Mouse (Mus musculus) bone marrow macrophage, adult 2 months (primary cell): ENCODE measurements around the gene Hspg2. TPM values are rescaled to one million over a fixed set of nuclear protein-coding genes. Genes with fewer than 3 reads are reported as not detected.

ENCODE experiments used
- H3K27ac ChIP-seq: 2 replicates; pipeline ENCODE4 v1.5.1; 2012; ENCODE audit warnings: low read depth, low read length; ENCODE audit not compliant: insufficient read depth
- H3K4me1 ChIP-seq: 2 replicates; pipeline ENCODE4 v1.6.1; 2012; ENCODE audit warnings: low read length; ENCODE audit not compliant: control insufficient read depth, insufficient read depth
- H3K4me3 ChIP-seq: 2 replicates; pipeline ENCODE4 v1.5.1; 2012; ENCODE audit warnings: mild to moderate bottlenecking, low read length, moderate library complexity; ENCODE audit not compliant: insufficient read depth
- CTCF ChIP-seq: IDR thresholded peaks from 2 replicates; pipeline ENCODE4 v1.5.1; 2012; ENCODE audit warnings: low read depth, mild to moderate bottlenecking, low read length, moderate library complexity
- POLR2A ChIP-seq: IDR thresholded peaks from 2 replicates; pipeline ENCODE4 v1.6.1; 2012; ENCODE audit warnings: mild to moderate bottlenecking, low read depth, low read length, borderline replicate concordance
- polyA plus RNA-seq: library from polyadenylated mRNA; stranded (reverse); fragments of >200 nt; gene quantifications from 2 replicates; pipeline ENCODE4 v1.2.4, GENCODE M21; 2012; ENCODE audit not compliant: missing spikeins, insufficient read depth, insufficient read length

The Hspg2 gene
- polyA plus RNA-seq, 1 experiment = 1.9 TPM

DNA sequence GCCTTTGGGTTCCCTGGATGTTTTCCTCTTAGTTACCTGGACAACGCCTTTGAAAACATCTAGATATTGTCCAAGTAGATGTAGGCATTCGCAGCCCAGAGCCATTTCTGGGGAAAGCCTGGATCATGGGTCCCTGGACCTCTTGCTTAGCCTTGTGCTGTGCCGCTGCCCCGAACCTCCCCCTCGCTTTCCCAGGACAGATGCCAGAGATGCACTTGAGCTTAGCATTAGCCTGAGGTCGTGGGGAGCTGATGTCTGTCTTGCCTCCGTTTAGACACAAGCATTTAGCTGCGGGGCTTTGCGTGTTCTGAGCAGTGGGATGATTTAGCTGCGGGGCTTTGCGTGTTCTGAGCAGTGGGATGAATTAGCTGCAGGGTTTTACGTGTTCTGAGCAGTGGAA is 31.6 kb downstream of the Hspg2 start:
- Histone ChIP-seq H3K27ac (no peak overlapping the region), H3K4me3 (no peak overlapping the region), H3K4me1 (no peaks in the 10 kb centered on the region)
- TF ChIP-seq CTCF (no peak), POLR2A (no peak)

DNA sequence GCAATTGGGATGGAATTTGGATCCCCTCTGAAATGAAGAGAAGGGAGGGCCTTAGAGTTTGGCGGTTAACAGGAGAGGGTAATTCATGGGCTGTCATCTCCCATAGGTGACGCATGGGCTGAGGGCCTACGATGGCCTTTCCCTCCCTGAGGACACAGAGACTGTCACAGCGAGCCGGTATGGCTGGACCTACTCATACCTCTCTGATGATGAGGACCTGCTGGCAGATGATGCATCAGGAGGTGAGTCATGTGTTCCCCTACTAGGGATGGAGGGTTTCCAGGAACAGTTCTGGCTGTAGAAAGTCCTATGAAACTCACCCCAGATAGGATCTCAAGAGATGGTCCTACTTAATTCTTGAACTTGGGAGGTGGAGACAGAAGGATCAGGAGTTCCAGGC is 32.4 kb downstream of the Hspg2 start:
- Histone ChIP-seq H3K4me1 (no peaks in the 10 kb centered on the region), H3K27ac (no peak overlapping the region)

DNA sequence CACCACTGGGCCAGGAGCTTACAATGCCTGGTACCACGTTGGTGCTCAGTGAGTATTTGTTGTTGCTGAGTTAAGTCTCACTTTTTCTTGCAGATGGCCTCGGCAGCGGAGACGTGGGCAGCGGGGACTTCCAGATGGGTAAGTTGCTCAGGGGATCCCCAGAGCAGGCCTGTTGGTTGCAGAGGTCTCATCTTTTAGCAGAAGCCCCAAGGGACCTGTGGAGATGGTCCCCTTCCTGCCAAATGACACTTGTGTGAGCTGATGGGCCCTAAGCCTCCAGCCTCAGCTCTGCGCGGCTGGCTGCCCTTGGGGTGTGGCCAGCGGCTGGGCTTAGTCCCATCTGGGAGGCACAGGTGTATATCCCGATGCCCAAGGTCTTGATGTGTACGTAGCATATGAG is 33.6 kb downstream of the Hspg2 start:
- H3K4me3 ChIP-seq = no peak overlapping the region
- TF ChIP-seq CTCF (no peak), POLR2A (no peak)
- no peak overlapping the region for H3K27ac ChIP-seq
- H3K4me1 ChIP-seq = no peaks in the 10 kb centered on the region

More for the DNA sequence above, 32.4 kb downstream of the Hspg2 start:
- TF ChIP-seq CTCF = no peak
- no peak for TF ChIP-seq POLR2A
- no peak overlapping the region for H3K4me3 ChIP-seq

DNA sequence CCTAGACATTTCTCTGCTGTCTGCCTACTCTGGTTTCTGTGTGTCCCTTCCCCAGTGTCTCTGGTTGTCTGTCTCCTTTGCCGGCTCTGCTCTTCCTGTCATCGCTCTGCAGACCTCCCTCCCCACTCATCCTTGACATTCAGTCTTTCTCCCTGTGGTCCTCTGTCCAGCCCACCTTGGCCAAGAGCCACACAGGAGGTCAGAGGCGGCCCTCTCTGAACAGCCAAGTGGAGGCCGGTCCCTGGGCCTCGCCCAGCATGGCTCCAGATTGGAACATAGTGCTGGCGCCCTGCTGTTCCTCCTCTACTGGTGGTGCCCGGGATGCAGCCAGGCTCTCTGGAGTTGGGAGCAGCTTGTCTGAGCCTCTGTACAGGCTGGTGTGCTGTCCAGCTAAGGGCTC is 34.2 kb downstream of the Hspg2 start:
- H3K4me1 ChIP-seq = no peaks in the 10 kb centered on the region
- TF ChIP-seq CTCF (no peak), POLR2A (no peak)
- H3K4me3 ChIP-seq = no peak overlapping the region
- H3K27ac ChIP-seq = no peak overlapping the region

DNA sequence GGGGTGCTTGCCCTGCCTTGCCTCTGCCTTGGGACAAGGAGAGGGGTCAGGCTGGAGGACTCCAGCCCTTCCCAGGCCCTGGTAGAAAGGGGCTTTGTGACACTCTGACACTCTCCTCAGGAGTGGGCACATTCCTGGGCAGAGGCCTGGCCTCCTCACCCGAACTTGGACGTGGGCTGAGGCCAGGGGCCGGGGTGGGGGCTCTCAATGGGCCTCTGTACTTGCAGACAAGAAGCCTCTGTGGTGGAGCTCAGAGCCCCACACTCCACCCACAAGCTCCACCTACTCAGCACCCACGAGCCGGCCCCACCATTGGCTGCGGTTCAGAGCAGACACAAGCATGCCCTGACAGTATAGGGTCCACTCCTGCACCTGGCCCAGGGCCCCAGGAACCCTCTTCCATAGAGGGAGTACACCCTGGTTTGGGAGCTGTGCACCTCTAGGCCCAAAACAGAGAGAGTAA is 35.0 kb downstream of the Hspg2 start:
- TF ChIP-seq CTCF = no peak
- H3K4me1 ChIP-seq = no peaks in the 10 kb centered on the region
- H3K4me3 ChIP-seq = no peak overlapping the region
- H3K27ac ChIP-seq = no peak overlapping the region

DNA sequence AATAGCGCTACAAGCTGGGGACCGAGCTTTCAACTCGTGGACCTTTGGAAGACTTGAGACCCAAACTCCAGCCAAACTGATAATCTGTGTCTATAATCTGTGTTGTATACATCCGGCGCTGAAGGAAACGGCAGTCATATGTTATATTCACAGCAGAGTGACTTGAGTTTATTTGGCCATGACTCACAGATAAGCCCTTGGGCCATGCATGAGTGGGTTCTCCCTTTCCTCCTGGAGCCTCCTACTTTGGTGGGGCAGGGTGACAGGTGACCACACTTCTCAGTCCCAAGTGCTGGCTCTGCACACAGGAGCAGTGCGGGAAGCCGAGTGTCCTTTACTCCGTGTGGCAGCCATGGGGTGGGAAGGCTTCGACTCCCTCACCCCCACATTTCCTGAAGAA is 38.1 kb downstream of the Hspg2 start:
- Histone ChIP-seq H3K4me1 (no peaks in the 10 kb centered on the region), H3K27ac (no peak overlapping the region)

DNA sequence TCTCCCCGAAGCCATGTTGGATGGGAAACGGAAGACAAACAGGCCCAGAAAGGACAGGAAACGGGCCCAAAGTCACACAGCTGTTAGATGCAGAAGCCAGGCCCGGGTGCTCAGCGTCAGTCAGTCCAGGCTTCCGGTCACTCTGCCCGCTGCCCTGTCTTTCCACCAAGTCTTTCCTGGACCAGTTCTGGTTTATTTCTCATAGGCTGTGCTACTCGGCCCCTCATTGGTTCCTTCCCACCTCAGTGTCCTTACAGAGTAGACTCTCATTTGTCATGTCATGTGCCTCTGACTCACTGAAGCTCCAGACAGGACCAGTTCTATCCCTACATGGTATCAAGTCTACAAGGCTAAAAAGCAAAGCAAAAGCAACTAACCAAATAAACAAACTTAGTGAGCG is 41.0 kb downstream of the Hspg2 start:
- TF ChIP-seq CTCF = no peak
- no peak for TF ChIP-seq POLR2A
- no peak overlapping the region for H3K27ac ChIP-seq

More for the DNA sequence above, 38.1 kb downstream of the Hspg2 start:
- TF ChIP-seq CTCF (no peak), POLR2A (no peak)
- no peak overlapping the region for H3K4me3 ChIP-seq

DNA sequence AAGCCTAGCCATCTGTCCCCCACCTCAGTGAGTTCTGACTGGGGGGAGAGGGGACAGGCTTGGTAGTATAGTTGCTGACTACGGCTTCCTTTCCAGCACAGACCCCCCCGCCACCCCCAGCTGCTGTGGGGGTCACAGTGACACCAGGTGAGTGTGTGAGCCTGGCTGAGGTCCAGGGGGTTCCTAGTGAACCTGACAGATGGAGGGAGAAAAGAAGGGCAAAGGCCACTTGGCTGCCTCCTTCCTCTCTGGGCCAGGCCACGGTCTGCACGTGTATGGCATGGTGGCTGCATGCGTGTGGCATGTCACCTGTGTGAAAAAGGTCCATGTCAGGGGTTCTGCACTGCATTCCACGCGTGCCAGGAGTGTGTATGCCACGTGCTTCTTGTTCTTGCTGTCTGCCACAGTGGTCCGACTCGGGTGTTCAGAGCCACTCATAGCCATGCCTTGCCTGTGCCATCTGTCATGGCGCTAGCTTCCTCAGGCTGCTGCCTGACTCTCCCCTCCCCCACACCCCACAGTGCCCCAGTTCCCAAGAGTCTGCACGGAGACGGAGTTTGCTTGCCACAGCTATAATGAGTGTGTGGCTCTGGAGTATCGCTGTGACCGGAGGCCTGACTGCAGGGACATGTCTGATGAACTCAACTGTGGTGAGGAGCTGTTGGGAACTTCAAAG is 41.6 kb downstream of the Hspg2 start:
- no peak for TF ChIP-seq POLR2A
- no peak for TF ChIP-seq CTCF
- Histone ChIP-seq H3K4me1 (no peaks in the 10 kb centered on the region), H3K4me3 (no peak overlapping the region), H3K27ac (no peak overlapping the region)

More for the DNA sequence above, 41.0 kb downstream of the Hspg2 start:
- no peak overlapping the region for H3K4me3 ChIP-seq
- H3K4me1 ChIP-seq = no peaks in the 10 kb centered on the region

DNA sequence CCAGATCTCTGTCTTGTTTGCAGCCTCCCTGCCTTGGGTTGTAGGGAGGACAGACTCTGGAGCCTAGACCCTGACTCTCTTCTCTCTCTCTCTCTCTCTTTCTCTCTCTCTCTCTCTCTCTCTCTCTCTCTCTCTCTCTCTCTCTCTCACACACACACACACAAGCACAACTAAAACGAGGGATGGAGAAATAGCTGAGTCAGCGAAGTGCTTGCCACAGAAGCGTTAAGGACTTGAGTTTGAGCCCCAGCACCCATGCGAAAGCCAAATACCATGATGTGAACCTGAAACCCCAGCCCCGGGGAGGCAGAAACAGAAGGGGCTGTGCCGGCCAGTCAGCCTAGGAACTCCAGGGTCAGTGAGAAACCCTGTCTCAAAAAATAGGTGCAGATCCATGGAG is 44.3 kb downstream of the Hspg2 start:
- Histone ChIP-seq H3K27ac (no peak overlapping the region), H3K4me1 (no peaks in the 10 kb centered on the region), H3K4me3 (no peak overlapping the region)
- TF ChIP-seq POLR2A (no peak), CTCF (no peak)

DNA sequence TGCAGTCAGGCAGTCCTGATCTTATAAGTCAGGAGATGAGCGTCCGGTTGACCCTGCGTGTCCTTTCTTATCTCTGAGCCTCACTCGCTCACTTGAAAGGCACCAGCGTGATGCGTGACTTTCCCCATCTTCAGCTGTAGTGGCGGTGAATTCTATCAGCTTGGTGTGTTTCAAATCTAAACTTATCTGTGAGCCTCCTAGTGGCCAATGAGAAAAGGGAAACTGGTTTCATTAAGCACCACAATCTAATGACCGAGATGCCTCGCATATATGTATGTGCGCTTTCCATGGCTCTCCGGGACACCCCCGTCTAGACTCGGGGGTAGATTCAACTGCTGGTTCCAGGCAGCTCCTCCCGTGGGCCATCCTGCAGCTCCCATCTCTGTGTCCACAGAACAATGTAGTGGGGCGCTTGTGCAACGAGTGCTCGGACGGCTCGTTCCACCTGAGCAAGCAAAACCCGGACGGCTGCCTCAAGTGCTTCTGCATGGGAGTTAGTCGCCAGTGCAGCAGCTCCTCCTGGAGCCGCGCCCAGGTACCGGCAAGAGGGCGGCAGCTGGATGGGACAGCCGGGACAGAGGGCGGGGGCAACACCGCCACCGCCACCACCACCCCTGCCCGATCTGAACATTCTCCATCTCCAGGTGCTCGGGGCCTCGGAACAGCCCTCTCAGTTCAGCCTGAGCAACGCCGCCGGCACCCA is 49.6 kb downstream of the Hspg2 start:
- H3K4me1 ChIP-seq = no peaks in the 10 kb centered on the region
- no peak overlapping the region for H3K4me3 ChIP-seq
- TF ChIP-seq POLR2A (no peak), CTCF (no peak)
- H3K27ac ChIP-seq = no peak overlapping the region

DNA sequence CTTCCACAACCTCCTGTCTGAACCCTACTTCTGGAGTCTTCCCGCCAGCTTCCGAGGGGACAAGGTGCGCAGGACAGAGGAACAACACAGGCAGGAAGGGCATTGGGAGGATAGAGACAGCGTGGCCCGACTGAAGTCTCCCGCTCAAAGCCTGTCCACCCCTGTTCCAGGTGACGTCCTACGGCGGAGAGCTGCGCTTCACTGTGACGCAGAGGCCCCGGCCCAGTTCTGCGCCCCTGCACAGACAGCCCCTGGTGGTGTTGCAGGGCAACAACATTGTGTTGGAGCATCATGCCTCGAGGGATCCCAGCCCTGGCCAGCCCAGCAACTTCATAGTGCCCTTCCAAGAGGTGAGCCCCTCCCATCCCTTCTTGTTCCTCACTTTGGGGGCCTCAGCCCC is 50.2 kb downstream of the Hspg2 start:
- TF ChIP-seq POLR2A = no peak
- no peak for TF ChIP-seq CTCF
- Histone ChIP-seq H3K4me3 (no peak overlapping the region), H3K27ac (no peak overlapping the region), H3K4me1 (no peaks in the 10 kb centered on the region)
